Mouse (Mus musculus) liver, adult (tissue): ENCODE data around the gene Gls.

Experiments
- GATA4 ChIP-seq: IDR thresholded peaks from 2 replicates; pipeline ENCODE4 v1.6.1; 2014; ENCODE audit warnings: mild to moderate bottlenecking, low read length; ENCODE audit not compliant: insufficient replicate concordance

The Gls gene

GRCm38 (mm10) chr1:52149934-52150346 is 83.1 kb downstream of the Gls start:
- TF ChIP-seq GATA4 = no peak

- TF ChIP-seq GATA4 = no peak
Measured at GRCm38 (mm10) chr1:52148696-52149095, 84.3 kb downstream of the Gls start.

- TF ChIP-seq GATA4 = no peak
Measured at GRCm38 (mm10) chr1:52148178-52148577, 84.9 kb downstream of the Gls start.

- no peak for TF ChIP-seq GATA4
Measured at GRCm38 (mm10) chr1:52147431-52147830, 85.6 kb downstream of the Gls start.

GRCm38 (mm10) chr1:52146214-52146970 is 86.6 kb downstream of the Gls start:
- no peak for TF ChIP-seq GATA4

GRCm38 (mm10) chr1:52144907-52145306 is 88.1 kb downstream of the Gls start:
- TF ChIP-seq GATA4 = no peak

GRCm38 (mm10) chr1:52143596-52144156 is 89.4 kb downstream of the Gls start:
- TF ChIP-seq GATA4 = no peak

- no peak for TF ChIP-seq GATA4
Measured at GRCm38 (mm10) chr1:52143191-52143590, 89.8 kb downstream of the Gls start.

- no peak for TF ChIP-seq GATA4
Measured at GRCm38 (mm10) chr1:52142117-52142516, 90.9 kb downstream of the Gls start.

- no peak for TF ChIP-seq GATA4
Measured at GRCm38 (mm10) chr1:52141482-52141881, 91.5 kb downstream of the Gls start.

GRCm38 (mm10) chr1:52140534-52140933 is 92.5 kb downstream of the Gls start:
- no peak for TF ChIP-seq GATA4

GRCm38 (mm10) chr1:52137292-52137691 is 95.7 kb downstream of the Gls start:
- TF ChIP-seq GATA4 = no peak

GRCm38 (mm10) chr1:52133254-52133653 is 99.8 kb downstream of the Gls start:
- no peak for TF ChIP-seq GATA4

- no peak for TF ChIP-seq GATA4
Measured at GRCm38 (mm10) chr1:52131787-52132377, 101.2 kb downstream of the Gls start.

- TF ChIP-seq GATA4 = no peak
Measured at GRCm38 (mm10) chr1:52129794-52130193, 103.2 kb downstream of the Gls start.

GRCm38 (mm10) chr1:52127350-52127749 is 105.7 kb downstream of the Gls start:
- no peak for TF ChIP-seq GATA4
